Mouse (Mus musculus) E14TG2a.4 (cell line): ENCODE data around the gene Fads1.

Source experiments
- CTCF ChIP-seq: conservative IDR thresholded peaks from 2 replicates; pipeline ENCODE4 v1.5.1; 2014; ENCODE audit warnings: low read length
- NANOG ChIP-seq: IDR thresholded peaks from 2 replicates; pipeline ENCODE4 v1.6.1; 2014; ENCODE audit warnings: borderline replicate concordance, low read length, mixed read lengths

- TF ChIP-seq CTCF (no peak), NANOG (no peak)
Measured at GRCm38 (mm10) chr19:10221585-10221984, 38.9 kb downstream of the Fads1 start.
